Mouse (Mus musculus) right cerebral cortex, postnatal 14 days (tissue): ENCODE results near the gene Psip1.
"Not testable (repeated sequence)": the region's sequence is repeated elsewhere in the genome, so short reads cannot be mapped to it uniquely, and the experiment has no call there.

Source experiments
- DNase-seq: peaks from one replicate; pipeline ENCODE4 v3.0.0; 2022

The Psip1 gene

GRCm38 (mm10) chr4:83486117-83486901, at the start of gene Psip1:
TSS of gene Psip1 (minus strand) at chr4:83486459.
- peak; percentile 89 for DNase-seq

GRCm38 (mm10) chr4:83534024-83534423, 47.8 kb upstream of the Psip1 start:
- DNase-seq = no peak

- no peak for DNase-seq
These were observed 47.1 kb upstream of the Psip1 start for GRCm38 (mm10) chr4:83533168-83533911.

GRCm38 (mm10) chr4:83530060-83530459, 43.8 kb upstream of the Psip1 start:
- DNase-seq = not testable (repeated sequence)

GRCm38 (mm10) chr4:83527921-83528320, 41.7 kb upstream of the Psip1 start:
- no peak for DNase-seq

GRCm38 (mm10) chr4:83526988-83527334, 40.7 kb upstream of the Psip1 start:
- no peak for DNase-seq

GRCm38 (mm10) chr4:83526270-83526987, 40.2 kb upstream of the Psip1 start:
- DNase-seq = no peak

GRCm38 (mm10) chr4:83525690-83526055, 39.4 kb upstream of the Psip1 start:
- DNase-seq = peak; percentile 45

- DNase-seq = peak; percentile 93
These were observed 38.8 kb upstream of the Psip1 start, which contains the start of gene Ccdc171 for GRCm38 (mm10) chr4:83524843-83525689. TSS of gene Ccdc171 (plus strand) at chr4:83525545.

- no peak for DNase-seq
These were observed 38.2 kb upstream of the Psip1 start for GRCm38 (mm10) chr4:83524456-83524842.

- no peak for DNase-seq
These were observed 35.8 kb upstream of the Psip1 start for GRCm38 (mm10) chr4:83522066-83522465.

GRCm38 (mm10) chr4:83520308-83520707, 34.0 kb upstream of the Psip1 start:
- DNase-seq = no peak

- no peak for DNase-seq
These were observed 33.5 kb upstream of the Psip1 start for GRCm38 (mm10) chr4:83519807-83520206.

GRCm38 (mm10) chr4:83519148-83519547, 32.9 kb upstream of the Psip1 start:
- DNase-seq = no peak

- not testable (repeated sequence) for DNase-seq
These were observed 29.9 kb upstream of the Psip1 start for GRCm38 (mm10) chr4:83516144-83516543.

GRCm38 (mm10) chr4:83514976-83515669, 28.9 kb upstream of the Psip1 start:
- DNase-seq = no peak

- DNase-seq = no peak
These were observed 27.9 kb upstream of the Psip1 start for GRCm38 (mm10) chr4:83514183-83514582.

- no peak for DNase-seq
These were observed 26.4 kb upstream of the Psip1 start for GRCm38 (mm10) chr4:83512644-83513043.

GRCm38 (mm10) chr4:83512217-83512616, 26.0 kb upstream of the Psip1 start:
- DNase-seq = no peak

GRCm38 (mm10) chr4:83511083-83511482, 24.8 kb upstream of the Psip1 start:
- DNase-seq = no peak

GRCm38 (mm10) chr4:83509600-83509999, 23.3 kb upstream of the Psip1 start:
- no peak for DNase-seq

GRCm38 (mm10) chr4:83501037-83501430, 14.8 kb upstream of the Psip1 start:
- DNase-seq = no peak
